Comparison of ENCODE assay signal across 8 mouse cellular contexts in genomic region chr3:68056373-68057275, GRCm38 (mm10). TPM values are rescaled to one million over a fixed set of nuclear protein-coding genes. Genes with fewer than 3 reads are reported as not detected.
DNase-seq lines count a peak whose midpoint lies in the region; ATAC-seq and TF ChIP-seq lines count a peak whose summit lies in the region.

No protein-coding gene starts in this region.

- 56% methylated on average over 23 of the region's 23 CpGs for WGBS in hindbrain, embryonic 15.5 days
- WGBS in macrophage (ENCODE audit: missing documents): 48% methylated on average over 23 of the region's 23 CpGs

- H3K36me3 ChIP-seq in hindbrain, embryonic 15.5 days: no peaks in the 10 kb centered on the region
- no peaks in the 10 kb centered on the region for H3K36me3 ChIP-seq in macrophage (ENCODE audit: inconsistent target)

- no peak overlapping the region for H3K27ac ChIP-seq in hindbrain, embryonic 15.5 days (replicated peaks)
- H3K27ac ChIP-seq in macrophage: no peak overlapping the region

- no peaks in the 10 kb centered on the region for H3K4me1 ChIP-seq in hindbrain, embryonic 15.5 days (replicated peaks)

- H3K27me3 ChIP-seq in Patski: peaks cover 34% of the 10 kb centered on the region
- no peaks in the 10 kb centered on the region for H3K27me3 ChIP-seq in hindbrain, embryonic 15.5 days

- CTCF ChIA-PET in Patski (lab: Charles Lee): interaction anchor here (0.6 to 6.0 kb wide), 28 partner anchors 9 to 882 kb away, joined by 3 to 46 read pairs (median 4); no protein-coding TSS in a partner anchor

- peak overlapping the region; percentile 20 for H3K4me2 ChIP-seq in hindbrain, embryonic 15.5 days

- H3K4me3 ChIP-seq in hindbrain, embryonic 15.5 days: peak overlapping the region; percentile 9; the same call in 1 of the 2 replicates
- peak overlapping the region; percentile 35 for H3K4me3 ChIP-seq in macrophage (ENCODE audit: inconsistent target)

- no peaks in the 10 kb centered on the region for H3K9me3 ChIP-seq in hindbrain, embryonic 15.5 days

- POLR2A ChIA-PET in Patski (lab: Charles Lee): interaction anchor here (0.6 to 1.4 kb wide), 2 partner anchors 9 to 411 kb away, joined by 3 read pairs; no protein-coding TSS in a partner anchor

- no peak overlapping the region for H3K9ac ChIP-seq in hindbrain, embryonic 15.5 days

- no peaks in the 10 kb centered on the region for H3K79me2 ChIP-seq in macrophage (ENCODE audit: inconsistent target)

- TF ChIP-seq CTCF in Patski (IDR thresholded peaks at IDR 0.05): peak; percentile 98

- peak; percentile 27 for DNase-seq in Patski (ENCODE audit: low read depth, low spot score)
- peak; percentile 58 for DNase-seq in cerebellum, adult 8-10 months
- DNase-seq in forelimb bud, embryonic 11.5 days (ENCODE audit: low read depth, low spot score): peak; percentile 69
- DNase-seq in layer of hippocampus, postnatal 25 days (ENCODE audit: extremely low spot score in 1 of 2, low spot score in 1 of 2): peak; percentile 74 to 91
- DNase-seq in right cerebral cortex, adult 18-20 months: peak; percentile 75
- DNase-seq in urinary bladder, postnatal 25 days (ENCODE audit: low spot score): peak; percentile 78

- peak; percentile 75 for ATAC-seq in Patski
- ATAC-seq in hindbrain, embryonic 15.5 days (ENCODE audit: low FRiP score, low read depth): no peak

- in situ Hi-C loops in Patski (cut with MboI; ENCODE audit: low pct_unique_long_range_greater_than_20kb): loop anchor here (5.0 to 25.0 kb wide), 4 partner anchors 486 to 881 kb away; no protein-coding TSS in a partner anchor

RNA-seq across cellular contexts. Expression of gene Schip1, which starts 8.0 kb away (rescaled TPM):
- polyA plus RNA-seq in Patski (2021) (61.6 TPM), macrophage (2018) (not detected in 3 replicates)
- polyA plus RNA-seq in hindbrain, embryonic 15.5 days (2015; fragmentation: Nextera tagmentation; extraction: Ambion mirVana): 154 and 156 TPM in 2 replicates
- total RNA-seq in layer of hippocampus, postnatal 25 days (2021): 100 to 1,000 TPM; 317 to 338 TPM
- total RNA-seq in macrophage (2018; cell fraction: chromatin; rRNA removed): 1 to 10 TPM in 5 of 26 experiments, under 1 TPM in 5, not detected in 16; 0.45 to 8.7 (median 1.1) TPM
- total RNA-seq in macrophage (2018; cell fraction: cytosol; rRNA removed): under 1 TPM in 10 of 26 experiments, not detected in 16; 0.07 to 0.91 (median 0.14) TPM
- total RNA-seq in macrophage (2018; cell fraction: nucleus; rRNA removed): 1 to 10 TPM in 4 of 26 experiments, under 1 TPM in 7, not detected in 15; 0.26 to 7.1 (median 0.77) TPM

Comparison
In these comparisons a context has a peak if more than half of its experiments do, and no peak if none do; other contexts are left out.
1. DNase-seq: peak in every context shown above with its lines; median percentile 82 in layer of hippocampus, postnatal 25 days; 78 in urinary bladder, postnatal 25 days; 75 in right cerebral cortex, adult 18-20 months; 69 in forelimb bud, embryonic 11.5 days; 58 in cerebellum, adult 8-10 months; 27 in Patski.
2. RNA of gene Schip1, which starts 8.0 kb away (polyA plus RNA-seq): 154 to 156 TPM in hindbrain, embryonic 15.5 days and 61.6 TPM in Patski (single experiment); not detected in macrophage; every median in the first group is over 10 times any median in the second.